Mouse (Mus musculus) Muller cell, postnatal 12 days (primary cell): ENCODE results near the gene Fan1.
A peak's percentile ranks its signal among the peaks of the same experiment; 100 is the strongest.

Experiments
- DNase-seq: peaks from one replicate; pipeline ENCODE4 v3.0.0-alpha.2; 2015; ENCODE audit errors: inconsistent ontology term

Gene Fan1

GRCm38 (mm10) chr7:64373830-64374562 is at the start of gene Fan1:
Gene Fan1, minus strand, starts transcription at chr7:64374095.
- DNase-seq: peak; percentile 79

- DNase-seq: no peak
Observed at GRCm38 (mm10) chr7:64403989-64404388, 30.1 kb upstream of the Fan1 start.

GRCm38 (mm10) chr7:64402452-64402851 is 28.6 kb upstream of the Fan1 start:
- DNase-seq: peak; percentile 77

GRCm38 (mm10) chr7:64400725-64401124 is 26.8 kb upstream of the Fan1 start:
- DNase-seq: no peak

- DNase-seq: no peak
Observed at GRCm38 (mm10) chr7:64392819-64393151, 18.9 kb upstream of the Fan1 start.

GRCm38 (mm10) chr7:64392122-64392818 is 18.4 kb upstream of the Fan1 start, which contains the start of the genes Mphosph10 and Mcee:
Gene Mphosph10, minus strand, starts transcription at chr7:64392268.
Gene Mcee, plus strand, starts transcription at chr7:64392607.
- DNase-seq: peak; percentile 99

- no peak for DNase-seq
Observed at GRCm38 (mm10) chr7:64391479-64391878, 17.6 kb upstream of the Fan1 start.

- no peak for DNase-seq
Observed at GRCm38 (mm10) chr7:64373147-64373829, 607 bp downstream of the Fan1 start.

GRCm38 (mm10) chr7:64371940-64372878 is 1.7 kb downstream of the Fan1 start:
- DNase-seq: no peak

GRCm38 (mm10) chr7:64369841-64370240 is 4.1 kb downstream of the Fan1 start:
- DNase-seq: no peak

- no peak for DNase-seq
Observed at GRCm38 (mm10) chr7:64365863-64366262, 8.0 kb downstream of the Fan1 start.

- peak; percentile 90 for DNase-seq
Observed at GRCm38 (mm10) chr7:64360586-64360945, 13.3 kb downstream of the Fan1 start.

GRCm38 (mm10) chr7:64359943-64360585 is 13.8 kb downstream of the Fan1 start:
- no peak for DNase-seq

- peak; percentile 76 for DNase-seq
Observed at GRCm38 (mm10) chr7:64358666-64359065, 15.2 kb downstream of the Fan1 start.

- DNase-seq: no peak
Observed at GRCm38 (mm10) chr7:64357405-64357804, 16.5 kb downstream of the Fan1 start.

- no peak for DNase-seq
Observed at GRCm38 (mm10) chr7:64356661-64357060, 17.2 kb downstream of the Fan1 start.

- no peak for DNase-seq
Observed at GRCm38 (mm10) chr7:64354206-64354605, 19.7 kb downstream of the Fan1 start.

GRCm38 (mm10) chr7:64351087-64351486 is 22.8 kb downstream of the Fan1 start:
- peak; percentile 92 for DNase-seq

GRCm38 (mm10) chr7:64349147-64349861 is 24.6 kb downstream of the Fan1 start:
- peak; percentile 63 for DNase-seq

GRCm38 (mm10) chr7:64347813-64348212 is 26.1 kb downstream of the Fan1 start:
- no peak for DNase-seq
